Mouse (Mus musculus) midbrain, embryonic 15.5 days (tissue): ENCODE measurements around the gene Trpm1. TPM values are rescaled to one million over a fixed set of nuclear protein-coding genes. Genes with fewer than 3 reads are reported as not detected.

Experiments
- ATAC-seq: fragments of 200-750 bp; cut with Nextera tagmentation; replicated peaks from 2 replicates; pipeline ENCODE4 v1.8.0; 2017; ENCODE audit warnings: moderate TSS enrichment
- H3K27ac ChIP-seq: fragments of 300-500 bp; sonication (generic); 2 replicates; pipeline ENCODE4 v1.5.1; 2015; ENCODE audit warnings: mild to moderate bottlenecking, inconsistent platforms
- H3K27me3 ChIP-seq: fragments of 300-500 bp; sonication (generic); replicated peaks from 2 replicates; pipeline ENCODE4 v1.6.1; 2015; ENCODE audit warnings: inconsistent platforms
- H3K36me3 ChIP-seq: fragments of 300-500 bp; sonication (generic); replicated peaks from 2 replicates; pipeline ENCODE4 v1.6.1; 2015; ENCODE audit warnings: inconsistent platforms
- H3K4me1 ChIP-seq: fragments of 300-500 bp; sonication (generic); 2 replicates; pipeline ENCODE4 v1.6.1; 2015; ENCODE audit warnings: inconsistent platforms
- H3K4me2 ChIP-seq: fragments of 300-500 bp; sonication (generic); 2 replicates; pipeline ENCODE4 v1.6.1; 2015; ENCODE audit warnings: inconsistent platforms, mild to moderate bottlenecking, moderate library complexity
- H3K4me3 ChIP-seq: fragments of 300-500 bp; sonication (generic); 2 replicates; pipeline ENCODE4 v1.5.1; 2015; ENCODE audit warnings: mild to moderate bottlenecking, inconsistent platforms
- H3K9ac ChIP-seq: fragments of 300-500 bp; sonication (generic); 2 replicates; pipeline ENCODE4 v1.6.1; 2015; ENCODE audit warnings: mild to moderate bottlenecking, inconsistent platforms
- H3K9me3 ChIP-seq: fragments of 300-500 bp; sonication (generic); 2 replicates; pipeline ENCODE4 v1.6.1; 2016; ENCODE audit warnings: inconsistent platforms
- WGBS: fragments of 180-500 bp; shearing (Covaris S2); methylation state at CpG from one replicate; pipeline ENCODE4 v1.1.7; 2015; ENCODE audit warnings: mixed read lengths; 5-methylcytosine and 5-hydroxymethylcytosine counted together
- polyA plus RNA-seq: library from polyadenylated mRNA; unstranded; fragments of >200 nt; fragmentation: Nextera tagmentation; extraction: Ambion mirVana; gene quantifications from 2 replicates; pipeline ENCODE4 v1.2.1, GENCODE M21; 2015

The Trpm1 gene
- polyA plus RNA-seq, 1 experiment from 2014 or later = 0.26 TPM

GRCm38 (mm10) chr7:64156918-64157690, 3.5 kb downstream of the Trpm1 start:
- 62% methylated on average over 7 of the region's 7 CpGs for WGBS

GRCm38 (mm10) chr7:64158281-64159055, 4.8 kb downstream of the Trpm1 start:
- 67% methylated on average over 12 of the region's 12 CpGs for WGBS
- H3K9ac ChIP-seq = no peak overlapping the region
- no peaks in the 10 kb centered on the region for H3K36me3 ChIP-seq
- no peak overlapping the region for H3K4me2 ChIP-seq
- H3K27ac ChIP-seq = no peak overlapping the region
- H3K4me3 ChIP-seq = no peak overlapping the region
- ATAC-seq = no peak
- H3K9me3 ChIP-seq = no peaks in the 10 kb centered on the region
- H3K4me1 ChIP-seq = peaks cover 20% of the 10 kb centered on the region
- H3K27me3 ChIP-seq = no peaks in the 10 kb centered on the region

More at GRCm38 (mm10) chr7:64156918-64157690, 3.5 kb downstream of the Trpm1 start:
- Histone ChIP-seq H3K9ac (no peak overlapping the region), H3K27me3 (no peaks in the 10 kb centered on the region), H3K27ac (no peak overlapping the region), H3K4me2 (no peak overlapping the region), H3K4me3 (no peak overlapping the region), H3K9me3 (no peaks in the 10 kb centered on the region), H3K36me3 (no peaks in the 10 kb centered on the region), H3K4me1 (0 out of 2 replicates have a peak, but pooled peaks cover 12% of the 10 kb centered on the region)
- ATAC-seq = no peak

DNA sequence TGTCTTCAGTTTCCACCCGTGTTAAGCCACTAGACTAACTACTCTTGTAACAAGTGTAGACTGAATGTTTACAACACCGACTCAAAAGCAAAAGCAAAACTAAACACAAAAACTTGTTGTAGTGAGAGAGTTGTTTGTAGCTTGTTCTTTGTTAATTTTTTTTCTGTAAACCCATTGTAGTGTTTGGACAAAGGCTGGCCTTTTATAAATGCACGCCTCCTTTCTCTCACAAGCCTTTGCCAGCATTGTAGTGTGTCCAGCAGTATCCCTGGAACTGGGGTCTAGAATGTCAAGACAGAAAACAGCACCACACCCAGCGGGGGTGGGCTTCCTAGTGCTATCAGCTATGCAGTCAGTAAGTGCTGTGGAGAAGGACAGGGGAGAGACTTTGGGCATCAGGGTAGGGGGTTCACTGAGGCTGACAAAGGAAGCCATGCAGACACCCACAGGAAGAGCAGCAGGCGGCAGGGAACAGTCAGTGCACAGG, 5.5 kb downstream of the Trpm1 start:
- H3K4me2 ChIP-seq = no peak overlapping the region
- no peak overlapping the region for H3K4me3 ChIP-seq
- WGBS = 54% methylated on average over 5 of the region's 5 CpGs
- no peak for ATAC-seq
- no peaks in the 10 kb centered on the region for H3K36me3 ChIP-seq
- H3K9ac ChIP-seq = no peak overlapping the region
- H3K4me1 ChIP-seq = peaks cover 20% of the 10 kb centered on the region
- H3K27ac ChIP-seq = no peak overlapping the region
- H3K27me3 ChIP-seq = no peaks in the 10 kb centered on the region
- H3K9me3 ChIP-seq = no peaks in the 10 kb centered on the region

DNA sequence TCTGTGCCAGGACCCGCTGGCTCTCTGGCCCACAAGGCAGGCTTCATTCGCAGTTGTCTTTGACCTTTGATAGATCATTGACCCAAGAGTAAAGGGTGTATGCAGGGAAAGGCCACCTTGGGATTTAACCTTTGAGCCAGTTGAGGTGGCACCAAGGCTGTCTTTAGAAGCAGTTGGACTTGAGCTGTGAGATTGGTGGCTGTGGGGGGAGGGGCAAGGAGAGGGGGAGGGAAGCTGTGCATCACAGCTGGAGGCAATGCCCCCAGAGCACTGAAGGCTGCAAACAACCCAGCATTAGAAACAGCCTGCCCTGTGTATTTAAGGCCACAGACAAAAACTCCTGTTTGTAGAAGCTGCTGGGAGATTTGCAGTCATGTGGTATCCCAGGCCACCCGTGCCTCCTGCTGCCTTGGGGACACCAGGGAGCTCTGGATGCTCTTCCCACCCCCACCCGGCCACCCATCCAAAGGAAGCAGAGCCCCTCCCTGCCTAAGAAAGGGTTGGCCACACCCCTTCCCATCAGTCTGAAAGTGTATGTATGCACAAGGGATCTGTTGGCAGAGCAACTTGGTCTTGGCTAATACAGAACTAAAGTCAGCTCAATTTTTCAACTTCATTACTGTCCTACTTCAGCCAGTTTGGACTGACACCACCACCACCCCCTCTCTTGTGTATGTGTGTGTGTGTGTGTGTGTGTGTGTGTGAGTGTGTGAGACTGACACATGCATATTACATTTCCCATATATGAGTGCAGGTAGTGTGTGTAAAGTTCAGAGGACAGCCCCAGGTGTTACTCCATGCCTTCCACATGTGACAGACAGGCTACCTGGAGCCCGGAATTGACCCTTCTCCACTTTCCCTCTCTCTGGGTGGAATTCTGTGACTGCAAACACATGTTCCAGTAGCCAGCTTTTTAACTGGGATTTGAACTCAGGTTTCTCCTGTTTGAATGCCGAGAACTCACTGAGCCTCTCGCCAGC, 6.3 kb downstream of the Trpm1 start:
- no peak overlapping the region for H3K27ac ChIP-seq
- no peak overlapping the region for H3K4me3 ChIP-seq
- WGBS = 60% methylated on average over 7 of the region's 7 CpGs
- no peaks in the 10 kb centered on the region for H3K36me3 ChIP-seq
- H3K9ac ChIP-seq = no peak overlapping the region
- H3K4me2 ChIP-seq = no peak overlapping the region
- H3K27me3 ChIP-seq = no peaks in the 10 kb centered on the region
- no peak for ATAC-seq
- H3K9me3 ChIP-seq = no peaks in the 10 kb centered on the region
- peaks cover 20% of the 10 kb centered on the region for H3K4me1 ChIP-seq

DNA sequence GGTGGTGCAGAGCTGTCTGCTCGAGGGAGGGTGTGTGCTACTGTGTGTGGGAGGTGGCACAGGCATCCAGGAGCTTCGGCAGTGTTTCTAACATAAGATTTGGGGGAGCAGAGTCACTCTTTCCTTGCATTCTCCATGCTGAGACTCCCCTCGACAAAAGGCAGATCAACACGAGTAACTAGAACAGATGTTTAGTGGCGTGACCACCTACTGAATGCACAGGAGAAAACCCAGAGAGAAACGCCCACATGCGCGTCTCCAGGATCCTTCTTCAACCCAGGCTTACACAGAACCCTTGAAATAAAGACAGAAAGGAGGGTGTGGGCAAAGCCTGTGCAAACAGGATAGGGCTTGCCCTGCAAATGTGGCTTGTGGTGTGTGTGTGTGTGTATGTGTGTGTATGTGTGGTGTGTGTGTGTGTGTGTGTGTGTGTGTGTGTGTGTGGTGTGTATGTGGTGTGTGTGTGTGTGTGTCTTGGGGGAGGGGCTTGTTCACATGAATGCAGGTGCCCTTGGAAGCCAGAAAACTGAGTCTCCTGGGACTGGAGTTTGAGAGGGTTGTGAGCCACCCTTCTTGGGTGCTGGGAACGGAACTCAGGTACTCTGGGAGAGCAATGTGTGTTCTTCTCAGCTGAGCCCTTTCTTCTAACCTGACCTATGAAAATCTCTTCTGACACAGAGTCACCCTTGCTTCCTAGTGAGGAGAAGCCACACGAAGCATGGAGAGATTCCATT, 7.3 kb downstream of the Trpm1 start:
- ATAC-seq = no peak
- 65% methylated on average over 10 of the region's 10 CpGs for WGBS
- no peaks in the 10 kb centered on the region for H3K27me3 ChIP-seq

DNA sequence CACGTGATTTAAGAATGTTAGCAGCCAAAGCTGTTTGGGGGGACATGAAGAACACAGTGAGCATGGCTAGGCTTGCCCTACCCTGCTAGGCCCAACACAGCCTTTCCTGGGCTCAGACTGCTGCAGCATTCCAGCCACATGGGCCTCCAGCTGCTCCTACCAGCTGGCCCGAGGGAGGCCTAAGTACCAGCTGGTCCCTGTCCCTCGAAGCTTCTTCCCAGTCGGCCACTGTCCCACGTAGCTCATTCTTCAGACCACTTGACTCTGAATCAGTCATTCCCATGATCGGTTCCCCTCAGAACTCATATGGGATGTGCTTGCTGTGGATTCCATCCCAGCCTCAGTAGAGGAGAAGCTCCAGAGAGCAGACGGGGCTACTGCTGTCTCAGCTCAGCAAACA, 8.4 kb downstream of the Trpm1 start:
- H3K4me2 ChIP-seq = no peak overlapping the region
- WGBS = 58% methylated on average over 7 of the region's 7 CpGs
- H3K9me3 ChIP-seq = no peaks in the 10 kb centered on the region
- ATAC-seq = no peak
- H3K27me3 ChIP-seq = no peaks in the 10 kb centered on the region
- no peak overlapping the region for H3K27ac ChIP-seq
- H3K9ac ChIP-seq = no peak overlapping the region
- H3K4me1 ChIP-seq = peaks cover 11% of the 10 kb centered on the region
- H3K4me3 ChIP-seq = no peak overlapping the region
- no peaks in the 10 kb centered on the region for H3K36me3 ChIP-seq

More for the DNA sequence above, 7.3 kb downstream of the Trpm1 start:
- no peak overlapping the region for H3K4me3 ChIP-seq
- H3K9me3 ChIP-seq = no peaks in the 10 kb centered on the region
- no peak overlapping the region for H3K4me2 ChIP-seq
- H3K36me3 ChIP-seq = no peaks in the 10 kb centered on the region
- H3K4me1 ChIP-seq = peaks cover 11% of the 10 kb centered on the region
- no peak overlapping the region for H3K27ac ChIP-seq
- no peak overlapping the region for H3K9ac ChIP-seq

GRCm38 (mm10) chr7:64163086-64163485, 9.5 kb downstream of the Trpm1 start:
- no peak overlapping the region for H3K9ac ChIP-seq
- 82% methylated on average over 3 of the region's 3 CpGs for WGBS
- ATAC-seq = no peak
- no peaks in the 10 kb centered on the region for H3K9me3 ChIP-seq
- no peaks in the 10 kb centered on the region for H3K27me3 ChIP-seq
- no peak overlapping the region for H3K4me3 ChIP-seq
- peaks cover 11% of the 10 kb centered on the region for H3K4me1 ChIP-seq
- no peaks in the 10 kb centered on the region for H3K36me3 ChIP-seq
- no peak overlapping the region for H3K27ac ChIP-seq
- H3K4me2 ChIP-seq = no peak overlapping the region

DNA sequence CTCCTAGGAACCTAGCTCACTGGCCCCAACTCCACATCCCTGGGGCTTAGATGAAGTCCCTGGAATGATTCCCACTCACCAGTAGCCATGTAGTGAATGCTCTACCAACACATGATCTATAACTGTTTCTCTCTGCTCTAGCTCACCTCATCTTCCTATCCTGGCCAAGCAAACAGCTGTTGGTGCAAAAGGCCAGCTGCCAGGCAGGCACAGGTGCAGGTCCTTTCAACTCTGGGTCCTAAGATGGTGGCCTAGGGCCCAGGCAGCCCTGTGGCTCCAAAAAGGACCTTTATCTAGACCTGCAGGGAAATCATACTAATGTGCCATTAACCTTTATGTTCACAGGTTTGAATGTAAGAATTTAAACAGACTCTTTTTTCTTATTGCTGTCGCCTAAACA, 10.3 kb downstream of the Trpm1 start:
- no peak overlapping the region for H3K4me2 ChIP-seq
- ATAC-seq = no peak
- H3K4me1 ChIP-seq = peaks cover 11% of the 10 kb centered on the region
- no peaks in the 10 kb centered on the region for H3K9me3 ChIP-seq
- H3K4me3 ChIP-seq = no peak overlapping the region
- H3K27me3 ChIP-seq = no peaks in the 10 kb centered on the region
- WGBS = 89% methylated on average over 1 of the region's 1 CpGs
- H3K36me3 ChIP-seq = no peaks in the 10 kb centered on the region
- no peak overlapping the region for H3K27ac ChIP-seq
- no peak overlapping the region for H3K9ac ChIP-seq

DNA sequence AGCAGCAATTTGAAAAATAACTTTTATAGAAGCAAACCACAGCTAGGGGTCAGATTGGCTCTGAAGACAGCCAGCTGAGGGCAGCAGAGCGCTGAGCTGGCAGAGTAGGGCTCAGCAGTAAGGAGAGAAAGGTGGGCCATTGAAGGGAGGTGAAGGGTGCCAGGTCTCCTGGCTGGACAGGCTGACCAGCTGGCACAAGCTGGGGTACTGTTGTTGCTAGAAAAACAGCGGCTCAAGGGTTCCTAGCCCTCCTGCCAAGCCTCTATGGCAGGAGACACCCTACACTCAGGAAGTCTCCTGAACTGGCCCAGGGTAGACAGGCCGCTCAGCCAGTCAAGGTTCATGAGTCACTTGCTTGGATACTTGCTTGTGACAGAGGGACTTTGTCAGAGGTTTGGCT, 11.4 kb downstream of the Trpm1 start:
- 57% methylated on average over 3 of the region's 3 CpGs for WGBS
- Histone ChIP-seq H3K4me3 (no peak overlapping the region), H3K4me2 (no peak overlapping the region), H3K27ac (no peak overlapping the region), H3K36me3 (no peaks in the 10 kb centered on the region), H3K27me3 (no peaks in the 10 kb centered on the region), H3K9ac (no peak overlapping the region), H3K9me3 (no peaks in the 10 kb centered on the region), H3K4me1 (peaks cover 8% of the 10 kb centered on the region)
- peak; percentile 66; the same call in 1 of the 2 replicates for ATAC-seq

DNA sequence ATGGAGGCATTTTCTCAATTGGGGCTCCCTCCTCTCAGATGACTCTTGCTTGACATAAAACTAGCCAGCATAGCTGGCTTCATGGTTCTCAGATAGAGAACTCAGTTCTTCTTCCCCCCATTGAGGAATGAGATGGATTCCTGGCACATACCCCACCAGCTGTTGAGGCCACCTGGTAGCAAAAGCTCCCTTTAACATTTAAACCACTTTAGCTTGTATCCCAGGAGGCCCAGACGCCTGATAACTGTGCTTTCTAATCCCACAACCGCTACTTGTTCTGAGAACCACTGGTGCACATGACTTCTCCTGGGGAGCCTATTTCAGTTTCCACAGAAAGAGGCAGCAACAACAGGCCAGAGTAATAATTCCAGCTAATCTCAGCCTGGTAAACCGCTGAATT, 12.4 kb downstream of the Trpm1 start:
- Histone ChIP-seq H3K27me3 (no peaks in the 10 kb centered on the region), H3K4me2 (no peak overlapping the region), H3K36me3 (no peaks in the 10 kb centered on the region), H3K27ac (no peak overlapping the region), H3K4me1 (peaks cover 8% of the 10 kb centered on the region), H3K4me3 (no peak overlapping the region), H3K9ac (no peak overlapping the region), H3K9me3 (no peaks in the 10 kb centered on the region)
- ATAC-seq = no peak
- 60% methylated on average over 3 of the region's 3 CpGs for WGBS

DNA sequence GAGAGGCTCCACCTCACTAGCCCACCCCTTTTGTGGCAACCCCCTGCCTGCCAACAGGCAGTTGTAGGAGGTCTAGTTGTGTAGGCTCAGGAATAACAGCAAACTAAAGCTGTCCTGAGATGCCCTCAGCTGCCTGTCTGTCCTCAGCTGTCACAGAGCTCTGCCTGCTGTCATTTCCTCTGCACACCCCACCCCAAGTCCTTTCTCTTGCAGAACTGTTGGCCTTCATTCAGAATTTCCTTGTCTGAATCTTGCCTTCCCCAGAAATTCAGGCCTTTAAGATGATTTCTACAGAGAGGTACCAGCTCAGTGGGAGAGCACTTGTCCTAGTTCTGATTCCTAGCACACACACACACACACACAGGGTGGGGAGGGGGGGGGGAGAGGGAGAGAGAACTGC, 13.1 kb downstream of the Trpm1 start:
- Histone ChIP-seq H3K4me3 (no peak overlapping the region), H3K36me3 (no peaks in the 10 kb centered on the region), H3K4me1 (peaks cover 8% of the 10 kb centered on the region), H3K27me3 (no peaks in the 10 kb centered on the region), H3K4me2 (no peak overlapping the region), H3K27ac (no peak overlapping the region), H3K9ac (no peak overlapping the region), H3K9me3 (no peaks in the 10 kb centered on the region)
- ATAC-seq = no peak
